Mouse (Mus musculus) bone marrow, adult 2 months (tissue): ENCODE measurements around the gene Ddx24. TPM values are rescaled to one million over a fixed set of nuclear protein-coding genes. Genes with fewer than 3 reads are reported as not detected.

Source experiments
- H3K27ac ChIP-seq: fragments of 200-500 bp; 2 replicates; pipeline ENCODE4 v1.5.1; 2012; ENCODE audit warnings: low read depth, mild to moderate bottlenecking, control low read depth, inconsistent platforms, low read length; ENCODE audit not compliant: control insufficient read depth, poor library complexity, insufficient read depth
- H3K4me1 ChIP-seq: fragments of 200-500 bp; 2 replicates; pipeline ENCODE4 v1.6.1; 2011; ENCODE audit warnings: low read length; ENCODE audit not compliant: control insufficient read depth, insufficient read depth
- H3K4me3 ChIP-seq: fragments of 200-500 bp; replicated peaks from 2 replicates; pipeline ENCODE3; 2011; ENCODE audit warnings: mild to moderate bottlenecking, low read depth, low read length, control low read depth; ENCODE audit not compliant: control insufficient read depth
- CTCF ChIP-seq: fragments of 200-500 bp; IDR thresholded peaks from 2 replicates; pipeline ENCODE4 v1.5.1; 2011; ENCODE audit warnings: low read length, control low read depth; ENCODE audit not compliant: control insufficient read depth, insufficient read depth
- POLR2A ChIP-seq: fragments of 200-500 bp; IDR thresholded peaks from 2 replicates; pipeline ENCODE4 v1.6.1; 2011; ENCODE audit warnings: low read depth, mild to moderate bottlenecking, control low read depth, low read length, borderline replicate concordance; ENCODE audit not compliant: control insufficient read depth
- WGBS: fragments of 180-500 bp; shearing (Covaris S2); methylation state at CpG from one replicate; pipeline ENCODE4 v1.1.7; 2018; 5-methylcytosine and 5-hydroxymethylcytosine counted together
- polyA plus RNA-seq: library from polyadenylated mRNA; stranded (reverse); fragments of >200 nt; gene quantifications from 2 replicates; pipeline ENCODE4 v1.2.4, GENCODE M21; 2011; ENCODE audit warnings: low replicate concordance; ENCODE audit not compliant: missing spikeins, insufficient read depth, insufficient read length

Gene Ddx24
- polyA plus RNA-seq, 1 experiment, result 40.5 TPM

DNA sequence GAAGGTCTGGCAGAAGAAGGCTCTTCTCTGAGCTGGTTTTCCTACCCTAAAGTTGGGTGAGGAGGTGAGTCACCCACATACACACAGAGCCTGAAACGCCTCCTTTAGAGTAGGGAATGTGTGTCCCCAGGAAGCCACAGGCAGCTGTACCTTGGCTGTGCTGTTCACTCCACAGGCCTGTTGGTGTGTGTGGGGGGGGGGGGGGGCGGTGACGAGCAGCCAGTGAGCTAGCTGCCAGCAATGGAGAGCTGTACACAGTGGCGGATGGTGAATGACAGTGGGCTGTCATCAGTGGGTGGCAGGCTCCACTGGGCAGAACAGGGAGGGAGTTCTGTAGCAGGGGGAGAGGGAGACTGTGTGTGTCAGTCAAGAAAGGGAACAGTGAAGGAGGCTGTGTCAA lies 48.9 kb downstream of the Ddx24 start:
- WGBS, result 72% methylated on average over 4 of the region's 4 CpGs
- H3K4me3 ChIP-seq, result no peak overlapping the region
- H3K27ac ChIP-seq, result no peak overlapping the region
- peaks cover 1% of the 10 kb centered on the region; the same call in 1 of the 2 replicates for H3K4me1 ChIP-seq
- no peak for TF ChIP-seq CTCF
- no peak for TF ChIP-seq POLR2A

DNA sequence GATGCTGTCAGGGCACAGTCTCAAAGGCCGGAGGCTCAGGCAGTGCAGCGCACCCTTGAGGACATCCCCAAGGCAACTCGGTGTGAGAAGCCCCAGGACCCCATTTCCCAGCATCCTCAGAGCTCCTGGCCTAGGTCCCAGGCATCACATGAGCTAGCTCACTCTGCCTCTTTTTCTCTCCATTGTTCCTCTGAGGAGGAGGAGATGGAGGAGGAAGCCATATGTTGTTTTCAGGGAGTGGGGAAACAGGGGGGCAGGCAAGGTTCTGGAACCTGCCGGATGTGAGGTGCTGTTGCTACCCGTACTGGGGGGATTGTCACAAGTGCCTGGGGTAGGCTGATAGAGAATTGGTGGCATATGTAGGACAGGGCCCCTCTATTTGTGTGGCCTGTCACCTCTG lies 49.5 kb downstream of the Ddx24 start:
- H3K4me3 ChIP-seq, result no peak overlapping the region
- no peak overlapping the region for H3K27ac ChIP-seq
- H3K4me1 ChIP-seq, result peaks cover 1% of the 10 kb centered on the region; the same call in 1 of the 2 replicates
- TF ChIP-seq POLR2A (no peak), CTCF (no peak)
- WGBS, result 70% methylated on average over 5 of the region's 5 CpGs

DNA sequence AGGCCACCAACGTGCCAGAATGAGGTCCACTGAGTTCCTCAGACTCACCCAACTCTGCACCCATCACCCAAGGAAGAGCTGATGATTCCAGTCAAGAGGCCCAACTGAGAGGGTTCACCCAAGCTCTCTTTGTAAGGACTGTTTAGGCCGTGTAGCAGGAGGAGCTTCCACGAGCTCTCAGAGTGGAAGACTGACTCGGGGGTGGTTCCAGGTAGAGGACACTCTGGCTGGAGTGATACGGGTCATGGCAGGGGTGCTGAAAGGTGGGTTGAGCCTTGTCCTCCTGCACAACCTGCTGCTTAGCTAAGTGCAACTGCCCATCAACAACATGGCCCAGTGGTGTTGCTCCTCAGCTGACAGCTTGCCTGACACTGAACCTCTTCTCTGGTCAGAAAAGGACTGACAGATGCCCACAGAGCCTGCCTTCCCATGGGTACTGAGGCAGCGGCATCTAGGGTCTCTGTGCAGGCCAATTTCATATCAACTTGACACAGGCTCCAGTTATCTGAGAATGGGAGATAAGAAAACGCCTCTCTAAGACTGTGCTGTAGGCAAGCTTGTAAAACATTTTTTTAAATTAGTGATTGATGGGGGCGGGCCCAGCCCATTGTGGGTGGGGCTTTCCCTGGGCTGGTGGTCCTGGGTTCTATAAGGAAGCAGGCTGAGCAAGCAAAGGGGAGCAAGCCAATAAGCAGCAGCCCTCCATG lies 51.9 kb downstream of the Ddx24 start:
- no peak overlapping the region for H3K27ac ChIP-seq
- H3K4me1 ChIP-seq, result peaks cover 1% of the 10 kb centered on the region; the same call in 1 of the 2 replicates
- WGBS, result 56% methylated on average over 8 of the region's 8 CpGs
- TF ChIP-seq POLR2A (no peak), CTCF (no peak)
- no peak overlapping the region for H3K4me3 ChIP-seq

DNA sequence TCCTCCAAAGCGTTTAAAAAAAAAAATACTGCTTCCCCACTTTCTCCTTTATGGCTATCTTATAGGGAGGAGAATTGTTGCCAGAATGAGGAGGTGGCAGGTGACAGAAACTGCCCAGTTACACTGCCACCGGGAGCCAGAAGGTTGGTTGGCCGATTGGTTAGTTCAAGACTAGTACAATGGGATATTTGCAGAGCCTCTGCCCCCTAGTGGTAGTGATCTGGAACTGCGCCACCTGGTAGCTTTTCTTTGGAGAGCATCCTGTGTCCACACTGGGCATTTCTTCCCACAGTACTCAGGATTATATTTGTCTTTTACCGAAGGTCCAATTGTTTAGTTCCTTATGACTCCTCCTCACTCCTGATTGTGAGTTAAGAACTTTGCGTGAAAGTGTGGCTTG lies 53.9 kb downstream of the Ddx24 start:
- Histone ChIP-seq H3K4me1 (peaks cover 1% of the 10 kb centered on the region; the same call in 1 of the 2 replicates), H3K4me3 (no peak overlapping the region), H3K27ac (no peak overlapping the region)
- 21% methylated on average over 6 of the region's 6 CpGs for WGBS
- TF ChIP-seq CTCF, result peak; percentile 79
- TF ChIP-seq POLR2A, result no peak

DNA sequence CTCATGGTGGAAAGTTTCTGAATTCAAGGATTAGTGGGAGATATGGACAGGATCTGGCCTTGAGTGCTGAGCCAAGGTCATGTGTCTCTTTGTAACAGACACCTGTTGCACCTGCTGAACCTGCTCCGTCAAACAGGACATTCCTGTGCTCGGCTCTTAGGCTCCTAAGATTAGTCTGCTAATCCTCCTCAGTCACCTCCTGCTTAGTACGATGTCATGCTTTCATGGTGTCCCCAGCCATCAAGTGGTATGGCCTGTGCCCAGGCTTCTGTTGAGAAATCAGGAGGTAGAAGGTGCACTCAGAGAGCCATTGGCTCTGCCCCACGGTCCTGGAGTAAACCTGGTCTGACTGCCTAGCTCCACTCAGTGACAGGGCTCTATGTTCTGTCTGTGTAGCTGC lies 54.8 kb downstream of the Ddx24 start:
- Histone ChIP-seq H3K4me1 (peaks cover 1% of the 10 kb centered on the region; the same call in 1 of the 2 replicates), H3K4me3 (no peak overlapping the region), H3K27ac (no peak overlapping the region)
- TF ChIP-seq CTCF, result no peak
- TF ChIP-seq POLR2A, result no peak
- WGBS, result 84% methylated on average over 4 of the region's 4 CpGs

DNA sequence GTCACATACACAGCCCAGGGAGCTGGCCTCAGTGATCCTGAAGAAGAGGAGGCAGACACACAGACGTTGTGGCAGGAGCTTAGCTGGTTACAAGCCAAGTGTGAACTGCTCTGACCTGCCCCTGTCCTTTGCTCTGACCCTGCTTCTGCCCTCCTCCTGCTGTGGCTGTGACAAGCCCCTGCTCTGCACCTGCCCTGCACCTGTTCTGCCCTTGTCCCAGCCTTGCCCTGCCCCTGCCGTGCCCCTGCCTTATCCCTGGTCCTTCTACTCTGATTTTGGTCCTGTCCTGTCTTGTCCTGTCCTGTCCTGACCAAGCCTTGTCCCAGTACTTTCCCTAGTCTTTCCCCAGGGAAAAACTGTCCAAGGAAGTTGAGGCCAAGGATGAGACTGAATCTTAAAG lies 56.9 kb downstream of the Ddx24 start:
- WGBS, result 50% methylated on average over 2 of the region's 2 CpGs
- H3K27ac ChIP-seq, result no peak overlapping the region
- peaks cover 1% of the 10 kb centered on the region; the same call in 1 of the 2 replicates for H3K4me1 ChIP-seq
- H3K4me3 ChIP-seq, result no peak overlapping the region
- TF ChIP-seq CTCF (no peak), POLR2A (no peak)

DNA sequence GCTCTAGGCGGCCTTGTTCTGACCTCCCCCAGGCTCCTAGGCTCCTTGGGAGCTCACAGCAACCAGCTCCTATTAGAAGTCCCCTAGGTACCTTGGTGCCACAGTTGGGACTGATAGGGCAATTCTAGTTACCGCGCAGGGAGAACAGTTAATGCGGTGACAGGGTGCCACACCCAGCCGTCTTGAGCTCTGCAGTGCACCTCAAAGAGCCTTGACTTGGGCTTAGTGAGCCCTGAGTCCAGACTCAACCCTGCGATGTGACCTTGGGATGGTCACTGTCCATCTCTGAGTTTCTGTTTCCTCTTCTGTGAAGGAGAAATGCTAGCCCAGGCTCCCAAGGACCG lies 57.3 kb downstream of the Ddx24 start:
- no peak overlapping the region for H3K27ac ChIP-seq
- H3K4me3 ChIP-seq, result no peak overlapping the region
- no peaks in the 10 kb centered on the region for H3K4me1 ChIP-seq
- TF ChIP-seq POLR2A (no peak), CTCF (no peak)
- 52% methylated on average over 7 of the region's 7 CpGs for WGBS

DNA sequence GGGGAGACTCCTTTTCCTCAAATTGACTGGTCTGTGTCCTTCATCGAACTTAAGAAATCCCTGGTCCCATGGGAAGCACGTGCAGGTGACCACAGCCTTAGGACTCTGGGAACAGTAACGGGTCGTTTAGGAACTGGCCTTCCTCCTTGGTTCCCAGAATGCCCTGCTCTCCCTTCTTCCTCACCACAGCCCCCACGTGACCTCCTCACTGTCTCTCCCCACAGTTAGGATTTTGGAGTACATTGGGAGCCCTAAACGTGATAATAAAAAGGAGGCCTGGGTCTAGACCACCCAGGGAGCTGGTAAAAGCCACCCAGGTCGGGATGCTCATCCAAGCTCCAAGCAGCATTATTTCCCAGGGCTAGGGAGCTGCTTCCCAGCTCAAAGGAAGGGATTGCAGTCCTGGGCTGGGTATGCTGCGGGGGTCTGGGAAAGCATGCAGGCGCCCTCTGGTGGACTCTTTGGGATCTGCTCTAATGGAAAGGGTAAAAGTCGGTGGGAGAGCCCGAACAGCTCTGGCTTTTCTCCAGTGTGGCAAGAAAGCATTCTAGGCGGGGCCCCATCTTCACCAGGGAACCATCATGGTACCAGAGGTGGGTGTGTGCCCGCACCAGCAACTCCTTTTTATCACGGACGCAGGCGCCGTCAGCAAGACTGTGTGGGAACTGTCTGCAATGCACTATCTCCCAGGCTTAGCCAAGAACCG lies 57.9 kb downstream of the Ddx24 start:
- WGBS, result 23% methylated on average over 18 of the region's 18 CpGs
- Histone ChIP-seq H3K4me1 (no peaks in the 10 kb centered on the region), H3K4me3 (no peak overlapping the region), H3K27ac (no peak overlapping the region)
- TF ChIP-seq CTCF, result peak; percentile 63
- no peak for TF ChIP-seq POLR2A
